In the genomic region with DNA sequence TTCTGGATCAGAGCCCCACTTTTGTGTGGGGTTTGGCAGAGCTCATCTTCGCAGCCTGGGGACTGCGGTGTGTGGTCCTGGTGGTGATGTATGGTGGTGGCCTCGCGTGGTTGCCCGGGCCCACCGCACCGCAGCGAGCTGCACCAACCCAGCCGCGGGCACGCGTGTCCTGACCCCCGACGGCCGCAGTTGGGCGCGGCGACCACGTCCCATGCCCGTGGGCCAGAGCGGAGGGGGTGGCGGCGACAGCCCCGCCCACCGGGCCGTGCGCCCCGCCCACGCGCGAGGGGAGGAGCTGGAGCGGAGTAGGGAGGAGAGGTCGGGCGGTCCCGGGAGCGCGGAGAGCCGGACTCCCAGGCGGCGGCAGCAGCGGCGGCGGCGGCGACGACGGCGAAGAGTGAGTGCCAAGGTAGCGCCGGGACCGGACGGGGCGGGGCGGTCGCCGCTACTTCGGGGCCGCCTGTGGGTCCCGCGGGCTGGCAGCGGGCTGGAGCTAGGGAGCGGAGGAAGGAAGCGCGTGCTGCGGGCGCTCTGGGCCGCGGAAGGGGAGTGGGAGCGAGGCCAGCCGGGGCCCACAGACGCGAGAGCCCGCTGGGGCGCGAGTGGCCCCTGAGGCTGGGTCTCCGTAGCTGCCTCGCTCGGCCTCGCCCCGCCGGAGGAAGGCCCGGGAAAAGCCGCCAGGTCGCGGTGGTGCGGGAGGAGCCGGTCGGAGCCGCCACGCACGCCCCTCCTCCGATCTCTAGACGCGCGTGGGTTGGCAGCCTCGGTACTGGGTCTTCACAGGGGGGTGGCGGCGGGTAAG, we compare ENCODE assay signal across 8 mouse cellular contexts. TPM values are rescaled to one million over a fixed set of nuclear protein-coding genes. Genes with fewer than 3 reads are reported as not detected.
A peak's percentile ranks its signal among the peaks of the same experiment; 100 is the strongest.
DNase-seq lines count a peak whose midpoint lies in the region; ATAC-seq and TF ChIP-seq lines count a peak whose summit lies in the region.

Gng12 (plus strand) TSS at position 279 of the 802 bp plus-strand sequence.

- H3K36me3 ChIP-seq in hindbrain, postnatal 0 days (ENCODE audit: insufficient read depth, low read length): no peaks in the 10 kb centered on the region

- peak within 1 kb of the TSS; percentile 60 for H3K4me2 ChIP-seq in hindbrain, postnatal 0 days (ENCODE audit: low read depth, low read length)

- H3K9me3 ChIP-seq in hindbrain, postnatal 0 days (ENCODE audit: low read length): no peaks in the 10 kb centered on the region

- H3K27me3 ChIP-seq in hindbrain, postnatal 0 days (ENCODE audit: insufficient read depth, low read length): no peaks in the 10 kb centered on the region

- peak; percentile 81 to 85 for DNase-seq in gastrocnemius, adult 8-10 months (ENCODE audit: low spot score in 2 of 2)
- peak; percentile 80 for DNase-seq in hindbrain, postnatal 0 days (ENCODE audit: low spot score)
- peak; percentile 78 to 82 for DNase-seq in left cerebral cortex, adult 2 months (ENCODE audit: extremely low spot score in 1 of 2, low spot score in 2 of 2)
- peak; percentile 52 to 64 for DNase-seq in right cerebral cortex, adult 2 months (ENCODE audit: low spot score in 2 of 2)
- DNase-seq in urinary bladder, postnatal 14 days (ENCODE audit: low spot score): peak; percentile 91

- no peaks in the 10 kb centered on the region; the same call in 1 of the 2 replicates for H3K4me1 ChIP-seq in cortical plate, adult 2 months (ENCODE audit: control insufficient read depth, insufficient read depth, low read length)
- no peaks in the 10 kb centered on the region for H3K4me1 ChIP-seq in hindbrain, postnatal 0 days (ENCODE audit: insufficient read depth, low read length)

- WGBS in hindbrain, postnatal 0 days: 1% methylated on average over 72 of the region's 98 CpGs

- intact Hi-C loops in left cerebral cortex, adult 2 months (cut with DNase I): loop anchor here (2.0 to 5.0 kb wide), 2 partner anchors 36 to 141 kb away; partner anchors contain the start of gene Gadd45a

- ATAC-seq in activated CD4-positive, CD25-positive, alpha-beta regulatory T cell, adult 4 months: peak; percentile 65
- ATAC-seq in hindbrain, postnatal 0 days: peak; percentile 93
- ATAC-seq in megakaryocyte, adult 5-6 weeks (ENCODE audit: poor library complexity, severe bottlenecking): peak; percentile 81

- TF ChIP-seq POLR2A in cortical plate, adult 2 months (IDR thresholded peaks at IDR 0.05; ENCODE audit: extremely low read depth, insufficient read depth, low read length): no peak

- H3K4me3 ChIP-seq in cortical plate, adult 2 months (ENCODE audit: insufficient read depth, low read length): peak within 1 kb of the TSS; percentile 42
- peak within 1 kb of the TSS; percentile 73 for H3K4me3 ChIP-seq in hindbrain, postnatal 0 days (ENCODE audit: low read length)
- H3K4me3 ChIP-seq in left cerebral cortex, adult 2 months: peak within 1 kb of the TSS; percentile 82

- H3K9ac ChIP-seq in hindbrain, postnatal 0 days (replicated peaks; ENCODE audit: low read length): peak within 1 kb of the TSS; percentile 83

- TF ChIP-seq CTCF in cortical plate, adult 2 months (IDR thresholded peaks at IDR 0.05; ENCODE audit: extremely low read depth, insufficient read depth, low read length): no peak
- peak; percentile 17; the same call in 1 of the 2 replicates for TF ChIP-seq CTCF in hindbrain, postnatal 0 days (IDR thresholded peaks at IDR 0.05; ENCODE audit: low read depth)
- TF ChIP-seq CTCF in left cerebral cortex, adult 2 months (IDR thresholded peaks at IDR 0.05): no peak; the same call in none of the 2 replicates

- peak within 1 kb of the TSS; percentile 90 for H3K27ac ChIP-seq in cortical plate, adult 2 months (ENCODE audit: insufficient read depth, low read length)
- peak within 1 kb of the TSS; percentile 74 for H3K27ac ChIP-seq in hindbrain, postnatal 0 days
- H3K27ac ChIP-seq in left cerebral cortex, adult 2 months: peak within 1 kb of the TSS; percentile 83

RNA-seq across cellular contexts. Expression of gene Gng12, which starts in this region (rescaled TPM):
- polyA plus RNA-seq in activated CD4-positive, CD25-positive, alpha-beta regulatory T cell, adult 4 months (2017; shearing (Covaris generic)): 10 to 100 TPM; 21.3 to 21.7 TPM
- polyA plus RNA-seq in cortical plate, adult 2 months (2012; rRNA removed): 55.5 and 58.7 TPM in 2 replicates
- total RNA-seq in gastrocnemius, adult 8-10 months (2022): 10 to 100 TPM; 24.1 to 33.9 (median 29.3) TPM
- 43.5 and 55.2 TPM in 2 replicates for total RNA-seq in hindbrain, postnatal 0 days (2014; rRNA removed)
- 91.4 and 102 TPM in 2 replicates for polyA plus RNA-seq in hindbrain, postnatal 0 days (2015; fragmentation: Nextera tagmentation; extraction: Ambion mirVana)
- total RNA-seq in left cerebral cortex, adult 2 months (2021): 10 to 100 TPM; 55.2 to 59.3 TPM
- 61.0 and 78.1 TPM in 2 replicates for total RNA-seq in megakaryocyte, adult 5-6 weeks (2015)
- total RNA-seq in megakaryocyte, adult 5-6 weeks (2017): 42.9 and 63.5 TPM in 2 replicates

Comparison
In these comparisons a context has a peak if more than half of its experiments do, and no peak if none do; other contexts are left out.
1. Peak in every context shown above with its lines: DNase-seq, ATAC-seq, H3K4me3 ChIP-seq and H3K27ac ChIP-seq.